Mouse (Mus musculus) cerebellum, adult 2 months (tissue): Measurements from ENCODE around the gene Ndrg3.

ENCODE experiments used
- CTCF ChIP-seq: fragments of 200-500 bp; IDR thresholded peaks from 2 replicates; pipeline ENCODE4 v1.5.1; 2011; ENCODE audit warnings: low read depth, mild to moderate bottlenecking, control low read depth, low read length, moderate library complexity, borderline replicate concordance; ENCODE audit not compliant: insufficient read depth
- POLR2A ChIP-seq: fragments of 200-500 bp; IDR thresholded peaks from 2 replicates; pipeline ENCODE4 v1.6.1; 2011; ENCODE audit warnings: low read length, control low read depth, borderline replicate concordance; ENCODE audit not compliant: insufficient read depth

DNA sequence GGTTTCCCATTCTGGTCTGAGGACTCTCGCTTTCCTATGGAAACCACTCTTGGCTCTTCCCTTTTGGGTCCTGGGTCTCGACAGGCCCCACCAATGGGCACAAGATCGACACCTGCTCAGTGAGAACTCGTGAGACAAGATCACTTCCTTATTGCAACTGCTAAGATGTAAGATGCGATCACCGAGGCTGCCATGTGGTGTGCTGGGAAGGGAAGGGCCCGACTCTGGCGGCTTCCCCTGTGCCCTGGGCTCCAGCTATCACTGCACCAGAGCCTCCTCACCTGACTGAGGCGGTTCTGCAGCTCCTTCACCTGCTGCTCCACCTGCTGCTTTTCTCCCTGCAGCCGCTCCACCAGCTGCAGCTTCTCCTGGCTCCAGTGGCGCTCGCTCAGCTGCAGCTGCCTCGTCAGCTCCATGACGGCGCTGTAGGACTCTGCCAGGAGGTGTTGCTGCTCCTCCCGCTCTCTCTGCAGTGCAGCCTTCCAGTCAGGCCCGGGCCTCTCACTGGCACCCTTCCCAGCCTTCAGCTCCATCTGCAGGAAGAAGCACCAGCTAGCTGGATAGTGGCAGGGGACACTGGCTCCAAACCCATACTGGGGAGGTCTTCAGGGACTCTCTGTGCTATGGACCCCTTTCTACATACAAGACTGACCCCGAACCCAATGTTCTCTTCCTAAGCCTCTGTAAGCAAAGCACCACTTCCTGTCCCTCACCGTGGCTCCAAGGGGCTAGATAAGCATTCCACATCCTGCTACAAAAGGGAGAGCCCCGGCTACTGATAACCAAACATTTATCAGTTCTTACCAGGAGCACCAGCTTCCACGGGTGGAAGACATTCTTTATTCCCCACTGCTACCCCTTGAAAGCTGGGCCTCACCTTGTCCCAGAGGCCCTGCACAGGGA is 35.5 kb upstream of the Ndrg3 start:
- TF ChIP-seq CTCF (no peak), POLR2A (no peak)
